In the genomic region with DNA sequence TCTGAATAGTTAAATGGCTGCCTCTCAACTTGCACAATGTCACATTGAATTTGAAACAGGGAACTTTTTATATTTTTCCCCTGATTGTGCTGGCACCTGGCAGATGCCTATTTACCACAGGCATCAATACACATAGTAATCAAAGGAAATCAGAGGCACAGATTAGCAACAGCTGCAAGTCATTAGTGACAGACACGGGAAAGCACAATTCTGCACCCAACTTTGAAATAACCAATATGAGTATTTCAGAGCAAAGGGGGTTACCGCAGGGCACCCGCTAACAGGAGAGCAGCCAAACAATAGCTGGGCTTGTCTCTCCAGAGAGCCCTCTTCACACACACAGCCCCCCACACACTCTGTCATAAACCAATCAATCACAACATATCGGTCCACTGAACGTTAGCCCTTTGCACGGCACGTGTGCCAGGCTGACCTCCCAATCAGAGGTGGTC, we compare ENCODE assay signal across 14 mouse cellular contexts.
DNase-seq lines count a peak whose midpoint lies in the region; ATAC-seq and TF ChIP-seq lines count a peak whose summit lies in the region.
"Had no signal": no experiment of that assay in that cellular context is flagged by ENCODE, and none has a peak within 500 bp of the region (broad histone marks: within the 10 kb centered on the region; RNA-seq: fewer than 3 reads in every experiment).

No protein-coding gene starts in this region.

- peak; percentile 46; the same call in 1 of the 2 replicates for ATAC-seq in forebrain, embryonic 12.5 days (ENCODE audit: low FRiP score)
- no peak for ATAC-seq in forebrain, embryonic 11.5 days (replicated peaks; ENCODE audit: low FRiP score)
- no peak for ATAC-seq in kidney, postnatal 0 days (replicated peaks; ENCODE audit: low FRiP score, low read depth)
- ATAC-seq in forebrain, embryonic 14.5 days: peak; percentile 82
- ATAC-seq in neural tube, embryonic 13.5 days (ENCODE audit: low read depth): peak; percentile 36; the same call in 1 of the 2 replicates

- no peaks in the 10 kb centered on the region; the same call in 1 of the 2 replicates for H3K9me3 ChIP-seq in forebrain, embryonic 12.5 days
- no peaks in the 10 kb centered on the region for H3K9me3 ChIP-seq in forebrain, embryonic 11.5 days (ENCODE audit: control insufficient read depth, low read length)
- no peaks in the 10 kb centered on the region for H3K9me3 ChIP-seq in kidney, postnatal 0 days (replicated peaks; ENCODE audit: low read length)
- no peaks in the 10 kb centered on the region for H3K9me3 ChIP-seq in forebrain, embryonic 14.5 days (replicated peaks; ENCODE audit: control insufficient read depth, low read length)
- no peaks in the 10 kb centered on the region for H3K9me3 ChIP-seq in neural tube, embryonic 13.5 days

- H3K9ac ChIP-seq in forebrain, embryonic 12.5 days: no peak overlapping the region
- H3K9ac ChIP-seq in forebrain, embryonic 11.5 days (ENCODE audit: low read length): no peak overlapping the region
- H3K9ac ChIP-seq in kidney, postnatal 0 days (ENCODE audit: low read depth, low read length): no peak overlapping the region
- H3K9ac ChIP-seq in forebrain, embryonic 14.5 days (ENCODE audit: low read length): no peak overlapping the region
- H3K9ac ChIP-seq in neural tube, embryonic 13.5 days: no peak overlapping the region

- WGBS in forebrain, embryonic 12.5 days: 18% methylated on average over 7 of the region's 7 CpGs
- 49% methylated on average over 7 of the region's 7 CpGs for WGBS in forebrain, embryonic 11.5 days
- WGBS in kidney, postnatal 0 days: 13% methylated on average over 7 of the region's 7 CpGs
- WGBS in forebrain, embryonic 14.5 days: 12% methylated on average over 7 of the region's 7 CpGs
- WGBS in neural tube, embryonic 13.5 days: 8% methylated on average over 7 of the region's 7 CpGs

- no peak for DNase-seq in forebrain, embryonic 11.5 days (ENCODE audit: low spot score)
- DNase-seq in kidney, postnatal 0 days (ENCODE audit: low spot score): peak; percentile 14
- DNase-seq in kidney, postnatal 36 days: no peak
- DNase-seq in forebrain, embryonic 14.5 days (ENCODE audit: low spot score): peak; percentile 72
- DNase-seq in heart, adult 18-20 months: no peak
- no peak for DNase-seq in right cerebral cortex, postnatal 25 days
- DNase-seq: adrenal gland, postnatal 14 days; heart, postnatal 14 days; kidney, adult 18-20 months; lung, adult 18-20 months; thymus, adult 18-20 months had no signal

- no peaks in the 10 kb centered on the region for H3K27me3 ChIP-seq in forebrain, embryonic 12.5 days
- no peaks in the 10 kb centered on the region for H3K27me3 ChIP-seq in forebrain, embryonic 11.5 days (ENCODE audit: control insufficient read depth, insufficient read depth, low read length)
- H3K27me3 ChIP-seq in kidney, postnatal 0 days (ENCODE audit: insufficient read depth, low read length): no peaks in the 10 kb centered on the region
- H3K27me3 ChIP-seq in forebrain, embryonic 14.5 days (replicated peaks; ENCODE audit: control insufficient read depth, insufficient read depth, low read length): no peaks in the 10 kb centered on the region
- H3K27me3 ChIP-seq in neural tube, embryonic 13.5 days: no peaks in the 10 kb centered on the region

- H3K36me3 ChIP-seq in forebrain, embryonic 12.5 days (replicated peaks): no peaks in the 10 kb centered on the region
- no peaks in the 10 kb centered on the region for H3K36me3 ChIP-seq in forebrain, embryonic 11.5 days (ENCODE audit: control insufficient read depth, insufficient read depth, low read length)
- H3K36me3 ChIP-seq in kidney, postnatal 0 days (ENCODE audit: insufficient read depth, low read length): no peaks in the 10 kb centered on the region
- no peaks in the 10 kb centered on the region for H3K36me3 ChIP-seq in forebrain, embryonic 14.5 days (ENCODE audit: control insufficient read depth, insufficient read depth, low read length)
- H3K36me3 ChIP-seq in neural tube, embryonic 13.5 days: no peaks in the 10 kb centered on the region

- peaks cover 9% of the 10 kb centered on the region for H3K4me1 ChIP-seq in forebrain, embryonic 12.5 days
- H3K4me1 ChIP-seq in forebrain, embryonic 11.5 days (replicated peaks; ENCODE audit: control insufficient read depth, insufficient read depth, low read length): no peaks in the 10 kb centered on the region; the same call in 1 of the 2 replicates
- H3K4me1 ChIP-seq in kidney, postnatal 0 days (replicated peaks; ENCODE audit: insufficient read depth, low read length): no peaks in the 10 kb centered on the region
- H3K4me1 ChIP-seq in forebrain, embryonic 14.5 days (ENCODE audit: control insufficient read depth, insufficient read depth, low read length): peaks cover 8% of the 10 kb centered on the region
- H3K4me1 ChIP-seq in neural tube, embryonic 13.5 days (replicated peaks): peaks cover 10% of the 10 kb centered on the region

- H3K27ac ChIP-seq in forebrain, embryonic 12.5 days: peak overlapping the region; percentile 43; the same call in 1 of the 2 replicates
- no peak overlapping the region for H3K27ac ChIP-seq in forebrain, embryonic 11.5 days (ENCODE audit: low read depth, low read length)
- no peak overlapping the region for H3K27ac ChIP-seq in kidney, postnatal 0 days
- peak overlapping the region; percentile 17; the same call in 1 of the 2 replicates for H3K27ac ChIP-seq in forebrain, embryonic 14.5 days (ENCODE audit: low read depth, low read length)
- no peak overlapping the region for H3K27ac ChIP-seq in neural tube, embryonic 13.5 days (replicated peaks)
- H3K27ac ChIP-seq: macrophage had no signal

- H3K4me2 ChIP-seq in forebrain, embryonic 12.5 days: no peak overlapping the region
- H3K4me2 ChIP-seq in forebrain, embryonic 11.5 days (ENCODE audit: low read depth, low read length, severe bottlenecking): no peak overlapping the region
- no peak overlapping the region for H3K4me2 ChIP-seq in kidney, postnatal 0 days (ENCODE audit: low read length)
- no peak overlapping the region for H3K4me2 ChIP-seq in forebrain, embryonic 14.5 days (ENCODE audit: low read length)
- H3K4me2 ChIP-seq in neural tube, embryonic 13.5 days: no peak overlapping the region

- no peak for TF ChIP-seq CTCF in kidney, postnatal 0 days (IDR thresholded peaks at IDR 0.05; ENCODE audit: low read depth)

- H3K4me3 ChIP-seq in forebrain, embryonic 12.5 days (replicated peaks): no peak overlapping the region
- H3K4me3 ChIP-seq in forebrain, embryonic 11.5 days (ENCODE audit: low read depth, low read length): no peak overlapping the region
- H3K4me3 ChIP-seq in kidney, postnatal 0 days (replicated peaks; ENCODE audit: low read depth, low read length): no peak overlapping the region
- no peak overlapping the region for H3K4me3 ChIP-seq in forebrain, embryonic 14.5 days (ENCODE audit: low read depth, low read length)
- H3K4me3 ChIP-seq in neural tube, embryonic 13.5 days: no peak overlapping the region

Comparison
In these comparisons a context has a peak if more than half of its experiments do, and no peak if none do; other contexts are left out.
1. ATAC-seq: peak in forebrain, embryonic 12.5 days (single experiment), forebrain, embryonic 14.5 days (single experiment) and neural tube, embryonic 13.5 days (single experiment); none in forebrain, embryonic 11.5 days (single experiment) and kidney, postnatal 0 days (single experiment).
2. H3K27ac ChIP-seq: peak in forebrain, embryonic 12.5 days (single experiment) and forebrain, embryonic 14.5 days (single experiment); none in forebrain, embryonic 11.5 days (single experiment), kidney, postnatal 0 days (single experiment) and neural tube, embryonic 13.5 days (single experiment).
3. DNase-seq: peak in kidney, postnatal 0 days (single experiment) and forebrain, embryonic 14.5 days (single experiment); none in forebrain, embryonic 11.5 days (single experiment), kidney, postnatal 36 days (0 of 2), heart, adult 18-20 months (0 of 2) and right cerebral cortex, postnatal 25 days (single experiment).